Mouse (Mus musculus): ENCODE measurements at regions not wholly inside any gene's neighbourhood (a gene's known extent, or its start where the extent isn't known, plus 50 kb on each side); places are given as distances from the start of the nearest gene placed in this dataset.
"Not testable (repeated sequence)": the region's sequence is repeated elsewhere in the genome, so short reads cannot be mapped to it uniquely, and the experiment has no call there.

GRCm38 (mm10) chr10:118922120-118922519 lies 52.1 kb upstream of the Dyrk2 start:
- TF ChIP-seq FOSL1 (IDR thresholded peaks at IDR 0.05; ENCODE audit: insufficient read depth, low read length, poor library complexity, severe bottlenecking); CTCF (IDR thresholded peaks at IDR 0.05; ENCODE audit: control insufficient read depth, insufficient read depth, insufficient read length); MYOD1 (IDR thresholded peaks at IDR 0.05; ENCODE audit: control insufficient read depth, insufficient read length, low read depth); USF1 (IDR thresholded peaks at IDR 0.05; ENCODE audit: low read depth); CEBPB (IDR thresholded peaks at IDR 0.05; ENCODE audit: low read depth); MAX (IDR thresholded peaks at IDR 0.05): not testable (repeated sequence)

Measured in C2C12 (cell line).